Mouse (Mus musculus): ENCODE measurements at regions not wholly inside any gene's neighbourhood (a gene's known extent, or its start where the extent isn't known, plus 50 kb on each side); places are given as distances from the start of the nearest gene placed in this dataset. TPM values are rescaled to one million over a fixed set of nuclear protein-coding genes. Genes with fewer than 3 reads are reported as not detected.

DNA sequence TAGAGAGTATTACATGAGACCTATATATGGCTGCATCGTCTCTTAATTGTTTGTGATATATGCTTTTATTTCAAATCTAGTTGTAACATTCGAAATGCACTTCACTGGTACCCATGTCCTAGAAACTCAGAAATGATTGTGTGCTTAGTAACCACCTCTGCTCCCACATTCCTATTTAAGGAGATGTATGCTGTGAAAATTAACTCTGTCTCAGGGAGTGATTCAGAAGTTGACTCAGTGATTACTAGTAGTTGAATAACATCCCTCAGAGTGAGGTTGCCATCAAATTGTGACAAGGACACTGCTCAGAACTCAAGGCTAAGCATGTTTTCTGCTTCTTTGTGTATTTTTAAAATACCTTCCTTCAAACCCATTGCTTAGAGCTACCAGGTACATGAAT, 661.9 kb downstream of the Utrn start:
- peak in 1 of 2 experiments; percentile 2 for DNase-seq

- DNase-seq: no peak
These were observed 659.0 kb downstream of the Utrn start for GRCm38 (mm10) chr10:12210181-12210580.

DNA sequence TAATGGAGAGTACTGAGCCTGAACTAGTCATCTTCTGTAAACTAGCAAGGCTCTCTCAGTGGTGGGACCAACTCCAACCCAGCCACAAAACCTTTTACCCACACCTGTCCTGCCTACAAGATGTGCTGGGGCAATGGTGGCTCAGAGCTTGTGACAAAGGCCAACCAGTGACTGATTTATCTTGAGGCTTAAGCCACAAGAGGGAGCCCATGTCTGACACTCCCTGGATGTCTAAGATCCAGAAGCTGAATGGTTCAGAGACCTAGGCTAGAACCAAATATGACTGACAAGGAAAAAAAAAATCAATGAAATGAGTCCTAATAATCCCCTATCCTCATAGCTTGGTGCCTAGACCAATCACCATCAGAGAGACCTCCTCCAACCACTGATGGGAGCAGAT, 650.3 kb downstream of the Utrn start:
- peak; percentile 17 to 27 for DNase-seq

DNA sequence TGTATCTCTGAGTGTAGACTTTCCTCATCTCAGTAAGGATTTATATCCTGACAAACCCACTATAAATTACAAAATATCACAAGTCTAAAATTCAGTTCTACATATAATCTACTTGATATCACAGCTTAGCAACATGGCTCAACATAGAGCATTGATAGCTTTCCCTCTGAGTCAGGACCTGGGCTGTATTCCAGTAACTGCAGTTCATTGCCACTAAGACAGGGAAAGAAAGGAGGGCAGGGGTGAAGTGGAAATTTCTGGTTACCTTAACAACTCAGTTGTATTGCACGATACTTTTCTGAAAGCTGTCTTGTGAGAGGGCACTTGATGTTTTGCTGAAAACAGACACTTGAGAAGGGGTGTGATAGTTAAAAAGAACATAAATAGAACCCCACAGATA, 635.0 kb downstream of the Utrn start:
- DNase-seq: peak; percentile 33 to 43

GRCm38 (mm10) chr10:12248853-12249252, 620.3 kb downstream of the Utrn start:
- DNase-seq: no peak

DNA sequence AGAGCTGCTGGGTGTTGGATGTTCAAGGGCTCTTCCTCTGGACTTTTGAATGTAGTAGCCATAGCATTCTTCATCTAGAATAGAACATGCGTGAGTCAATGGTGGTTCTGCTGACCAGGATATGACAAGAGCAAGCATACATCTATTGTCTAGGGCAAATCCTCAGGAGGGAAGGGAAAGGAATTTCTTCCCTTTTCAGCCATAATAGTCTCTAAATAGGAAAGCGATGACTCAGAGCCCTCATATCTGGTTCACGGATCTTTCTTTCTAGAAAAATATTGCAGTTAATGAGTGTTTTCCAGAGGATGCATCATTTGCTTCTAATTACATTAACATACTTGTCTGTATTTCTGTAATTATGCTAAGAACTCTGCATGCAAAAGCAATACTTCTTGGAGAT, 615.9 kb downstream of the Utrn start:
- no peak for DNase-seq

- DNase-seq: no peak
These were observed 583.5 kb downstream of the Utrn start for GRCm38 (mm10) chr10:12285679-12286078.

- no peak for DNase-seq
These were observed 570.3 kb downstream of the Utrn start for GRCm38 (mm10) chr10:12298887-12299286.

GRCm38 (mm10) chr10:12302396-12302795, 566.8 kb downstream of the Utrn start:
- DNase-seq: no peak

GRCm38 (mm10) chr10:12320311-12320710, 548.9 kb downstream of the Utrn start:
- no peak for DNase-seq

Small RNAs in the stretch of these regions (microRNA-seq; reads per million reads assigned to microRNA genes)
- not detected for gene Gm22194
